Mouse (Mus musculus) forebrain, postnatal 0 days (tissue): ENCODE data around the gene Mmd. TPM values are rescaled to one million over a fixed set of nuclear protein-coding genes. Genes with fewer than 3 reads are reported as not detected.

Experiments used
- ATAC-seq: fragments of 200-750 bp; cut with Nextera tagmentation; 2 replicates; pipeline ENCODE4 v1.8.0; 2017; ENCODE audit warnings: mild to moderate bottlenecking, moderate library complexity
- DNase-seq: peaks from one replicate; pipeline ENCODE4 v3.0.0-alpha.2; 2015
- H3K27ac ChIP-seq: fragments of 300-500 bp; sonication (generic); 2 replicates; pipeline ENCODE4 v1.5.1; 2014; ENCODE audit warnings: low read depth, mild to moderate bottlenecking, antibody characterized with exemption, low read length, moderate library complexity, mixed read lengths
- H3K27me3 ChIP-seq: fragments of 300-500 bp; sonication (generic); 2 replicates; pipeline ENCODE4 v1.6.1; 2014; ENCODE audit warnings: mild to moderate bottlenecking, low read length, mixed read lengths; ENCODE audit not compliant: insufficient read depth
- H3K36me3 ChIP-seq: fragments of 300-500 bp; sonication (generic); 2 replicates; pipeline ENCODE4 v1.6.1; 2014; ENCODE audit warnings: mild to moderate bottlenecking, moderate library complexity; ENCODE audit not compliant: insufficient read depth
- H3K4me1 ChIP-seq: fragments of 300-500 bp; sonication (generic); 2 replicates; pipeline ENCODE4 v1.6.1; 2014; ENCODE audit warnings: antibody characterized with exemption; ENCODE audit not compliant: insufficient read depth
- H3K4me2 ChIP-seq: fragments of 300-500 bp; sonication (generic); 2 replicates; pipeline ENCODE4 v1.6.1; 2014; ENCODE audit warnings: low read depth, mild to moderate bottlenecking, moderate library complexity
- H3K4me3 ChIP-seq: fragments of 300-500 bp; sonication (generic); 2 replicates; pipeline ENCODE4 v1.5.1; 2014; ENCODE audit warnings: low read depth, low read length, mixed read lengths
- H3K9ac ChIP-seq: fragments of 300-500 bp; sonication (generic); 2 replicates; pipeline ENCODE4 v1.6.1; 2014; ENCODE audit warnings: mild to moderate bottlenecking
- H3K9me3 ChIP-seq: fragments of 300-500 bp; sonication (generic); 2 replicates; pipeline ENCODE4 v1.6.1; 2016; ENCODE audit warnings: low read length
- CTCF ChIP-seq: sonication (generic); IDR thresholded peaks from 2 replicates; pipeline ENCODE4 v1.5.1; 2016; ENCODE audit warnings: antibody characterized with exemption, control low read depth, low read depth
- WGBS: fragments of 180-500 bp; shearing (Covaris S2); extraction: QIAGEN DNeasy Blood & Tissue Kit; methylation state at CpG from one replicate; pipeline ENCODE4 v1.1.7; 2014; 5-methylcytosine and 5-hydroxymethylcytosine counted together
- polyA plus RNA-seq: library from polyadenylated mRNA; unstranded; fragments of >200 nt; fragmentation: Nextera tagmentation; extraction: Ambion mirVana; gene quantifications from 2 replicates; pipeline ENCODE4 v1.2.1, GENCODE M21; 2015
- total RNA-seq: library from RNA; depleted of rRNA; stranded (reverse); fragments of >200 nt; gene quantifications from 2 replicates; pipeline ENCODE4 v1.2.3, GENCODE M21; 2014

The Mmd gene
- total and polyA plus RNA-seq, 2 experiments from 2014 or later: 119 to 161 TPM

DNA sequence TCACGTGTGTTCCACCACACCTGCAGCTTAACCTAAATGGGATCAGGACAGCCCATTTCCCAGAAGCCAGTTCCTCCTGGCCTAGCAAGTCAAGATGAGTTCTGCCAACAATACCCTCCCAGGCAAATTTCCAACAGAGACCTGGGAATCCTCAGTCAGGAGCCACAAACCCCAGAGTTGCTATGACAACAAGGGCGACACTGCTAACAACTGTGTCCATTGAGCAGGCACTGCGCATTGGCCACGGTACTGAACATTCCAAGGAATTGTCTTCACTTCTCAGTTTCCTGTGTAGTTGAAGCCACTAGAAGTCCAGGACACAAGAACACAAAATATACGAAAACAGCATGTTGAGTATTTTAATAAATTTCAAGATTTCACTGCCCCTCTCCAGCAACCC is 11.6 kb upstream of the Mmd start:
- H3K4me1 ChIP-seq: peaks cover 2% of the 10 kb centered on the region; the same call in 1 of the 2 replicates
- no peak overlapping the region for H3K4me2 ChIP-seq
- no peak for DNase-seq
- 75% methylated on average over 5 of the region's 5 CpGs for WGBS
- no peak for ATAC-seq
- H3K27me3 ChIP-seq: no peaks in the 10 kb centered on the region
- H3K9ac ChIP-seq: no peak overlapping the region
- no peak overlapping the region for H3K27ac ChIP-seq
- TF ChIP-seq CTCF: no peak
- H3K36me3 ChIP-seq: no peaks in the 10 kb centered on the region
- no peak overlapping the region for H3K4me3 ChIP-seq
- H3K9me3 ChIP-seq: no peaks in the 10 kb centered on the region

GRCm38 (mm10) chr11:90238657-90239056 is 10.6 kb upstream of the Mmd start:
- 33% methylated on average over 2 of the region's 2 CpGs for WGBS
- Histone ChIP-seq H3K4me2 (no peak overlapping the region), H3K9me3 (no peaks in the 10 kb centered on the region), H3K27me3 (no peaks in the 10 kb centered on the region), H3K9ac (no peak overlapping the region), H3K36me3 (no peaks in the 10 kb centered on the region), H3K4me1 (no peaks in the 10 kb centered on the region), H3K4me3 (no peak overlapping the region), H3K27ac (no peak overlapping the region)
- no peak for DNase-seq
- no peak for ATAC-seq
- TF ChIP-seq CTCF: no peak

- Histone ChIP-seq H3K27me3 (no peaks in the 10 kb centered on the region), H3K9me3 (no peaks in the 10 kb centered on the region), H3K36me3 (no peaks in the 10 kb centered on the region), H3K9ac (no peak overlapping the region), H3K4me1 (no peaks in the 10 kb centered on the region), H3K4me2 (no peak overlapping the region), H3K27ac (no peak overlapping the region), H3K4me3 (no peak overlapping the region)
- no peak for ATAC-seq
- no peak for DNase-seq
- 29% methylated on average over 6 of the region's 6 CpGs for WGBS
- no peak for TF ChIP-seq CTCF
These were observed 8.5 kb upstream of the Mmd start for GRCm38 (mm10) chr11:90240652-90241330.

DNA sequence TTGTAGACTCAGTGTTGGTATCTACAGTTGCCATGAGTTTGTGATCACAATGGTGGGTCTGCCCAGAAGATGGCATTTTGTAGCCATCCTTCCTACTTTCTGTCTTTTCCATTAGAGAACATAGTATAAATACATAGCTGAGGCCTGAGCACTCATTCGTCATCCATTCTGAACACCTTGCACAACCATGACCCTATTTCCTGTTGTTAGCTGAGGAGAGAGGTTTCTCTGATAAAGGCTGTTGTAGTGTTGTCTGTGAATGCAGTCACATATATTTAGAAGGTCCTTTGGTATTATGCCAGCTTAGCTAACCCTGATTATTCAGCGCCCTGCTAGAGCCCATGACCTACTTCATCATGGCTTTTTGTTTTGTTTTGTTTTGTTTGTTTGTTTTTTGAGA is 7.4 kb upstream of the Mmd start:
- WGBS: 94% methylated on average over 2 of the region's 2 CpGs
- Histone ChIP-seq H3K9me3 (no peaks in the 10 kb centered on the region), H3K4me3 (no peak overlapping the region)

GRCm38 (mm10) chr11:90243300-90243699 is 6.0 kb upstream of the Mmd start:
- Histone ChIP-seq H3K4me2 (no peak overlapping the region), H3K9me3 (no peaks in the 10 kb centered on the region), H3K4me3 (no peak overlapping the region), H3K36me3 (no peaks in the 10 kb centered on the region), H3K9ac (no peak overlapping the region), H3K27me3 (no peaks in the 10 kb centered on the region), H3K4me1 (no peaks in the 10 kb centered on the region), H3K27ac (no peak overlapping the region)
- no peak for TF ChIP-seq CTCF
- ATAC-seq: no peak
- 94% methylated on average over 2 of the region's 2 CpGs for WGBS
- DNase-seq: no peak

More for the DNA sequence above, 7.4 kb upstream of the Mmd start:
- H3K27ac ChIP-seq: no peak overlapping the region
- no peak for ATAC-seq
- H3K27me3 ChIP-seq: no peaks in the 10 kb centered on the region
- no peak overlapping the region for H3K4me2 ChIP-seq
- no peaks in the 10 kb centered on the region for H3K36me3 ChIP-seq
- no peak for DNase-seq
- H3K4me1 ChIP-seq: no peaks in the 10 kb centered on the region
- no peak overlapping the region for H3K9ac ChIP-seq
- TF ChIP-seq CTCF: no peak

GRCm38 (mm10) chr11:90245630-90246029 is 3.6 kb upstream of the Mmd start:
- H3K9ac ChIP-seq: no peak overlapping the region
- DNase-seq: no peak
- no peaks in the 10 kb centered on the region for H3K36me3 ChIP-seq
- H3K9me3 ChIP-seq: no peaks in the 10 kb centered on the region
- no peak for TF ChIP-seq CTCF
- no peak overlapping the region for H3K27ac ChIP-seq
- no peaks in the 10 kb centered on the region for H3K27me3 ChIP-seq
- no peak overlapping the region for H3K4me2 ChIP-seq
- ATAC-seq: no peak
- H3K4me3 ChIP-seq: no peak overlapping the region
- WGBS: 84% methylated on average over 6 of the region's 6 CpGs
- peaks cover 8% of the 10 kb centered on the region; the same call in 1 of the 2 replicates for H3K4me1 ChIP-seq

GRCm38 (mm10) chr11:90246676-90247075 is 2.6 kb upstream of the Mmd start:
- no peak for TF ChIP-seq CTCF
- Histone ChIP-seq H3K9me3 (no peaks in the 10 kb centered on the region), H3K4me2 (no peak overlapping the region), H3K36me3 (no peaks in the 10 kb centered on the region), H3K4me3 (no peak overlapping the region), H3K4me1 (peaks cover 16% of the 10 kb centered on the region), H3K9ac (no peak overlapping the region), H3K27ac (no peak overlapping the region), H3K27me3 (no peaks in the 10 kb centered on the region)
- DNase-seq (no peak), ATAC-seq (no peak)
- WGBS: 82% methylated on average over 4 of the region's 4 CpGs
